Mouse (Mus musculus) layer of hippocampus, adult 8-10 months (tissue): ENCODE measurements around the gene Rlbp1. TPM values are rescaled to one million over a fixed set of nuclear protein-coding genes. Genes with fewer than 3 reads are reported as not detected.

ENCODE experiments used
- DNase-seq, 2 experiments: peaks; one replicate each; pipeline ENCODE4 v3.0.0; 2022; ENCODE audit warnings: low spot score in 2 of 2
- total RNA-seq, 4 experiments: library from RNA; stranded (reverse); gene quantifications; 2 replicates each; pipeline ENCODE4 v1.2.4; 2022

Gene Rlbp1
- total RNA-seq: 10 to 100 TPM; 23.5 to 25.8 (median 24.1) TPM

- DNase-seq: peak in 1 of 2 experiments; percentile 30
These were observed at the start of gene Rlbp1 for GRCm38 (mm10) chr7:79386422-79387133. Gene Rlbp1 (minus strand): TSS chr7:79387048.

- no peak for DNase-seq
These were observed 41.4 kb upstream of the Rlbp1 start for GRCm38 (mm10) chr7:79428243-79428642.

GRCm38 (mm10) chr7:79425804-79426203 is 39.0 kb upstream of the Rlbp1 start:
- DNase-seq: no peak

GRCm38 (mm10) chr7:79422876-79423275 is 36.0 kb upstream of the Rlbp1 start:
- DNase-seq: no peak

- DNase-seq: no peak
These were observed 33.1 kb upstream of the Rlbp1 start for GRCm38 (mm10) chr7:79419950-79420349.

- no peak for DNase-seq
These were observed 27.9 kb upstream of the Rlbp1 start for GRCm38 (mm10) chr7:79414449-79415375.

- no peak for DNase-seq
These were observed 13.4 kb upstream of the Rlbp1 start for GRCm38 (mm10) chr7:79400296-79400695.

GRCm38 (mm10) chr7:79398971-79399370 is 12.1 kb upstream of the Rlbp1 start:
- no peak for DNase-seq

GRCm38 (mm10) chr7:79398426-79398825 is 11.6 kb upstream of the Rlbp1 start:
- DNase-seq: no peak

GRCm38 (mm10) chr7:79397446-79397963 is 10.7 kb upstream of the Rlbp1 start:
- DNase-seq: no peak

GRCm38 (mm10) chr7:79395186-79395585 is 8.3 kb upstream of the Rlbp1 start:
- DNase-seq: no peak

- no peak for DNase-seq
These were observed 7.8 kb upstream of the Rlbp1 start for GRCm38 (mm10) chr7:79394666-79395065.

- DNase-seq: no peak
These were observed 7.1 kb upstream of the Rlbp1 start for GRCm38 (mm10) chr7:79393924-79394323.

- DNase-seq: no peak
These were observed 6.1 kb upstream of the Rlbp1 start for GRCm38 (mm10) chr7:79392860-79393513.

GRCm38 (mm10) chr7:79391883-79392649 is 5.2 kb upstream of the Rlbp1 start, which contains the start of gene Fanci:
Gene Fanci (plus strand): TSS chr7:79391929.
- peak; percentile 88 to 94 for DNase-seq

- no peak for DNase-seq
These were observed 4.6 kb upstream of the Rlbp1 start for GRCm38 (mm10) chr7:79391471-79391870.

GRCm38 (mm10) chr7:79390141-79390708 is 3.4 kb upstream of the Rlbp1 start:
- no peak for DNase-seq

- DNase-seq: no peak
These were observed 1.9 kb upstream of the Rlbp1 start for GRCm38 (mm10) chr7:79388671-79389206.

- DNase-seq: no peak
These were observed 1.1 kb upstream of the Rlbp1 start for GRCm38 (mm10) chr7:79387991-79388390.

GRCm38 (mm10) chr7:79387140-79387539 is 292 bp upstream of the Rlbp1 start:
- DNase-seq: no peak
